Mouse (Mus musculus) MEL (cell line): ENCODE data around the gene Prss32. TPM values are rescaled to one million over a fixed set of nuclear protein-coding genes. Genes with fewer than 3 reads are reported as not detected.
"Not testable (repeated sequence)": the region's sequence is repeated elsewhere in the genome, so short reads cannot be mapped to it uniquely, and the experiment has no call there.

Source experiments
- DNase-seq: peaks from one replicate; pipeline ENCODE4 v3.0.0; 2011; ENCODE audit warnings: low read depth, low spot score
- H3K27ac ChIP-seq: 2 replicates; pipeline ENCODE4 v1.5.1; 2012; ENCODE audit warnings: low read depth, mild to moderate bottlenecking, control low read depth, low read length, moderate library complexity; ENCODE audit not compliant: control insufficient read depth
- H3K27me3 ChIP-seq, 2 experiments: fragments of 150-350 bp in 1 of 2; sonication (generic) in 1 of 2; 2 replicates each; pipeline ENCODE4 v1.6.1; 2012; ENCODE audit warnings: low read length in 2 of 2, mild to moderate bottlenecking in 2 of 2, improper control_type of control experiment in 1 of 2, moderate library complexity in 1 of 2; ENCODE audit not compliant: insufficient read depth in 2 of 2, control insufficient read depth in 1 of 2
- H3K36me3 ChIP-seq, 2 experiments: 2 replicates each; pipeline ENCODE4 v1.6.1; 2012 to 2014; ENCODE audit warnings: low read length in 2 of 2, improper control_type of control experiment in 1 of 2, inconsistent platforms in 1 of 2, mild to moderate bottlenecking in 1 of 2; ENCODE audit not compliant: insufficient read depth in 2 of 2, control insufficient read depth in 1 of 2
- H3K4me1 ChIP-seq, 2 experiments: fragments of 150-350 bp in 1 of 2; sonication (generic) in 1 of 2; 2 replicates each; pipeline ENCODE4 v1.6.1; 2012; ENCODE audit warnings: low read length in 2 of 2, improper control_type of control experiment in 1 of 2, mild to moderate bottlenecking in 1 of 2; ENCODE audit not compliant: insufficient read depth in 2 of 2, control insufficient read depth in 1 of 2
- H3K4me3 ChIP-seq, 2 experiments: fragments of 150-350 bp in 1 of 2; sonication (generic) in 1 of 2; 2 replicates each; pipeline ENCODE4 v1.5.1; 2012; ENCODE audit warnings: low read depth in 2 of 2, low read length in 2 of 2, mild to moderate bottlenecking in 2 of 2, moderate library complexity in 2 of 2, control low read depth in 1 of 2, improper control_type of control experiment in 1 of 2; ENCODE audit not compliant: control insufficient read depth in 1 of 2, insufficient read depth in 1 of 2
- H3K79me2 ChIP-seq: 2 replicates; pipeline ENCODE4 v1.6.1; 2012; ENCODE audit warnings: mild to moderate bottlenecking, low read length, moderate library complexity; ENCODE audit not compliant: control insufficient read depth, poor library complexity, insufficient read depth
- H3K9ac ChIP-seq: 2 replicates; pipeline ENCODE4 v1.6.1; 2012; ENCODE audit warnings: low read depth, mild to moderate bottlenecking, control low read depth, low read length, moderate library complexity; ENCODE audit not compliant: control insufficient read depth, poor library complexity, severe bottlenecking
- H3K9me3 ChIP-seq: fragments of 150-350 bp; sonication (generic); replicated peaks from 2 replicates; pipeline ENCODE4 v1.6.1; 2012; ENCODE audit warnings: mild to moderate bottlenecking, low read length, improper control_type of control experiment, moderate library complexity; ENCODE audit not compliant: insufficient read depth
- BHLHE40 ChIP-seq: IDR thresholded peaks from 2 replicates; pipeline ENCODE4 v1.6.1; 2012; ENCODE audit warnings: low read depth, mild to moderate bottlenecking, inconsistent platforms, low read length, improper control_type of control experiment, borderline replicate concordance
- CHD2 ChIP-seq: IDR thresholded peaks from 2 replicates; pipeline ENCODE4 v1.6.1; 2011; ENCODE audit warnings: low read length, improper control_type of control experiment
- EP300 ChIP-seq, 2 experiments: IDR thresholded peaks; 2 replicates each; pipeline ENCODE4 v1.6.1; 2011; ENCODE audit warnings: improper control_type of control experiment in 2 of 2, low read length in 2 of 2, low read depth in 1 of 2, mild to moderate bottlenecking in 1 of 2
- KAT2A ChIP-seq: conservative IDR thresholded peaks from 2 replicates; pipeline ENCODE4 v1.6.1; 2012; ENCODE audit warnings: low read depth, low read length, improper control_type of control experiment, inconsistent platforms
- MYB ChIP-seq: IDR thresholded peaks from 2 replicates; pipeline ENCODE4 v1.6.1; 2011; ENCODE audit warnings: mild to moderate bottlenecking, low read depth, low read length, improper control_type of control experiment
- NRF1 ChIP-seq: IDR thresholded peaks from 2 replicates; pipeline ENCODE4 v1.6.1; 2014; ENCODE audit warnings: low read depth, mild to moderate bottlenecking, inconsistent platforms, low read length, improper control_type of control experiment, moderate library complexity; ENCODE audit not compliant: poor library complexity, insufficient read depth, severe bottlenecking
- POLR2AphosphoS5 ChIP-seq: IDR thresholded peaks from 2 replicates; pipeline ENCODE4 v1.6.1; 2012; ENCODE audit warnings: low read depth, borderline replicate concordance, mild to moderate bottlenecking, inconsistent platforms, low read length, moderate library complexity, mixed read lengths
- RCOR1 ChIP-seq: IDR thresholded peaks from 2 replicates; pipeline ENCODE4 v1.6.1; 2012; ENCODE audit warnings: low read depth, mild to moderate bottlenecking, inconsistent platforms, low read length, improper control_type of control experiment
- SMC3 ChIP-seq: IDR thresholded peaks from 2 replicates; pipeline ENCODE4 v1.6.1; 2011; ENCODE audit warnings: low read depth, low read length, improper control_type of control experiment
- TBP ChIP-seq: IDR thresholded peaks from 2 replicates; pipeline ENCODE4 v1.8.0; 2011; ENCODE audit warnings: low read depth, low read length, improper control_type of control experiment
- USF1 ChIP-seq: IDR thresholded peaks from 2 replicates; pipeline ENCODE4 v1.6.1; 2014; ENCODE audit warnings: low read depth, mild to moderate bottlenecking, inconsistent platforms, low read length, improper control_type of control experiment, moderate library complexity
- ZNF384 ChIP-seq: IDR thresholded peaks from 2 replicates; pipeline ENCODE4 v1.6.1; 2012; ENCODE audit warnings: low read depth, mild to moderate bottlenecking, inconsistent platforms, low read length, improper control_type of control experiment
- polyA plus RNA-seq, 2 experiments: library from polyadenylated mRNA; stranded (reverse) in 1 of 2; unstranded in 1 of 2; fragments of >175 nt in 1 of 2; fragments of >200 nt in 1 of 2; gene quantifications; 2 replicates each; pipeline versions ENCODE4 v1.2.1 to v1.2.4; 2012; ENCODE audit warnings: low replicate concordance in 2 of 2, low read depth in 1 of 2; ENCODE audit not compliant: insufficient read length in 2 of 2, insufficient read depth in 1 of 2, missing spikeins in 1 of 2
- total RNA-seq: library from RNA; depleted of rRNA; stranded (reverse); fragments of 300-350 nt; gene quantifications from 2 replicates; pipeline ENCODE4 v1.2.3, GENCODE M21; 2012; rRNA removed

Prss32 gene
- total and polyA plus RNA-seq, 3 experiments: 0.71 TPM; not detected in 2

DNA sequence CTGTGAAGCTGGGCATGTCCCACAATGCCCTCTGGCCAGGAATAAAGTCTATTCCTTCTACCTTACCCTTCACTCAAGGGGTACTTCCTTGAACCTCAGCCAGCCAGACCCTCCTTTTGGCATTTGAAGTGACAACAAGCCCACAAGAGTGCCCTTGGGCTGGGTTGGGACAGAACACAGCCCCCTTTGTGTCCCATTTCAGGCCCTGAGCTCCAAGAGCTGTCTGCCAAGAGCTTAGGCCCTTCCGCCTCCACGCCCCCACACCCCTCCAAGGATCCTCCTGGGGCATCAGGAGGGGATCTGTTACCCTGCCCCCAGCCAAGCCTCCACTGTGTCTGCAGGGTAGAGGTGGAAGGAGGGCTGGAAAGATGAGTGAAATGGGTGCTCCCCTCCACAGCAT is 33.5 kb downstream of the Prss32 start:
- Histone ChIP-seq H3K9ac (no peak overlapping the region), H3K4me1 (no peaks in the 10 kb centered on the region), H3K9me3 (no peaks in the 10 kb centered on the region), H3K4me3 (no peak overlapping the region)
- DNase-seq: no peak
- TF ChIP-seq EP300 (IDR thresholded peaks at IDR 0.05; ENCODE audit: low read depth in 1 of 2, low read length in 2 of 2) (no peak), BHLHE40 (no peak), POLR2AphosphoS5 (no peak), USF1 (no peak), MYB (no peak), CHD2 (no peak), SMC3 (no peak), RCOR1 (no peak), TBP (no peak), ZNF384 (no peak), NRF1 (no peak), KAT2A (no peak)
- TF ChIP-seq, all 39 proteins: peak for 0
- H3K36me3 ChIP-seq: no peaks in the 10 kb centered on the region
- H3K27ac ChIP-seq: no peak overlapping the region
- H3K79me2 ChIP-seq: no peaks in the 10 kb centered on the region
- H3K27me3 ChIP-seq: peaks cover 0 to 4% of the 10 kb centered on the region in 2 experiments; a peak in 1 of 4 replicates

DNA sequence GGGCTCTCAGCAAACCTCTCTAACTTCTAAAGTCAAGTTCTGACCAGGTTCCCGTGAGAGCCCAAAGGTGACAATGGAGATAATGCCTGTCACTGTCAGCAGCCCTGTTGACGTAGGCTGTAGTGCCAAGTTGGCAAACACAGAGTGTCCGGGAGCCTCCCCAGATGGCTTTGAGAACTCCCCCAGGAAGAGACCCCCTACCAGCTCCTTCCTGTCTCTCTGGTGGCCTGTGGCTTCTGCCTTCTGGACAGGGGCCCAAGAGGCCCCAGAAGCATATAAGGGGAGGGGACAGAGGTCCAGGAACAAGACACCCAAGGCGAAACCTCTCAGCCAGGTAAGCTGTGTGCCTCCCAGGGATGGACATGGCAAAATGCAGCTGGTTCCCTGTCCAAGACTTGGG is 36.9 kb downstream of the Prss32 start, which contains the start of the genes Dcpp1 and Dcpp2:
Gene Dcpp1, plus strand, starts transcription at position 301 of the 400 bp plus-strand sequence.
Gene Dcpp2, plus strand, starts transcription at position 305 of the 400 bp plus-strand sequence.
- not testable (repeated sequence) for H3K4me3 ChIP-seq, H3K36me3 ChIP-seq, DNase-seq, H3K9me3 ChIP-seq, H3K79me2 ChIP-seq, H3K27ac ChIP-seq, H3K9ac ChIP-seq, H3K4me1 ChIP-seq, H3K27me3 ChIP-seq

Other genes with a start within 250 kb of the Prss32 start
- 0.08 and 0.16 TPM in 2 replicates for gene Zfp13, start 244.4 kb upstream of the Prss32 start, total RNA-seq
- gene Zfp13, start 244.4 kb upstream of the Prss32 start, polyA plus RNA-seq: under 1 TPM in 1 of 2 experiments, not detected in 1; 0.38 TPM
- gene Zscan10, start 243.0 kb upstream of the Prss32 start, total RNA-seq: not detected in 2 replicates
- gene Zscan10, start 243.0 kb upstream of the Prss32 start, polyA plus RNA-seq: under 1 TPM in 1 of 2 experiments, not detected in 1; 0.08 TPM
- 0.03 TPM in 1 of 2 replicates, not detected in the other for gene Mmp25, start 198.6 kb upstream of the Prss32 start, total RNA-seq
- under 1 TPM in 1 of 2 experiments, not detected in 1; 0.01 TPM for gene Mmp25, start 198.6 kb upstream of the Prss32 start, polyA plus RNA-seq
- 0.08 TPM in 1 of 2 replicates, not detected in the other for gene Bicdl2, start 183.3 kb upstream of the Prss32 start, total RNA-seq
- gene Bicdl2, start 183.3 kb upstream of the Prss32 start, polyA plus RNA-seq: under 1 TPM in 1 of 2 experiments, not detected in 1; 0.17 TPM
- gene Hcfc1r1, start 170.3 kb upstream of the Prss32 start, total RNA-seq: 11.0 and 15.6 TPM in 2 replicates
- 10 to 100 TPM in 1 of 2 experiments, not detected in 1; 81.6 TPM for gene Hcfc1r1, start 170.3 kb upstream of the Prss32 start, polyA plus RNA-seq
- gene Thoc6, start 170.0 kb upstream of the Prss32 start, total RNA-seq: 26.4 and 36.9 TPM in 2 replicates
- gene Thoc6, start 170.0 kb upstream of the Prss32 start, polyA plus RNA-seq: 10 to 100 TPM in 1 of 2 experiments, not detected in 1; 62.9 TPM
- 15.4 and 18.8 TPM in 2 replicates for gene Tnfrsf12a, start 166.4 kb upstream of the Prss32 start, total RNA-seq
- 10 to 100 TPM in 1 of 2 experiments, not detected in 1; 14.7 TPM for gene Tnfrsf12a, start 166.4 kb upstream of the Prss32 start, polyA plus RNA-seq
- gene Cldn6, start 164.6 kb upstream of the Prss32 start, total RNA-seq: not detected in 2 replicates
- not detected for gene Cldn6, start 164.6 kb upstream of the Prss32 start, polyA plus RNA-seq
- gene Cldn9, start 159.8 kb upstream of the Prss32 start, total RNA-seq: 0.19 and 0.26 TPM in 2 replicates
- gene Cldn9, start 159.8 kb upstream of the Prss32 start, polyA plus RNA-seq: under 1 TPM in 1 of 2 experiments, not detected in 1; 0.18 TPM
- not detected in 2 replicates for gene 1520401A03Rik, start 121.1 kb upstream of the Prss32 start, total RNA-seq
- not detected for gene 1520401A03Rik, start 121.1 kb upstream of the Prss32 start, polyA plus RNA-seq
- 15.8 and 16.6 TPM in 2 replicates for gene Pkmyt1, start 117.5 kb upstream of the Prss32 start, total RNA-seq
- gene Pkmyt1, start 117.5 kb upstream of the Prss32 start, polyA plus RNA-seq: 10 to 100 TPM in 1 of 2 experiments, not detected in 1; 49.8 TPM
- gene Paqr4, start 103.0 kb upstream of the Prss32 start, total RNA-seq: 5.2 and 6.5 TPM in 2 replicates
- 10 to 100 TPM in 1 of 2 experiments, not detected in 1; 10.7 TPM for gene Paqr4, start 103.0 kb upstream of the Prss32 start, polyA plus RNA-seq
- 0.10 TPM in 1 of 2 replicates, not detected in the other for gene Kremen2, start 98.0 kb upstream of the Prss32 start, total RNA-seq
- gene Kremen2, start 98.0 kb upstream of the Prss32 start, polyA plus RNA-seq: under 1 TPM in 1 of 2 experiments, not detected in 1; 0.11 TPM
- 14.8 and 15.3 TPM in 2 replicates for gene Flywch1, start 72.3 kb upstream of the Prss32 start, total RNA-seq
- gene Flywch1, start 72.3 kb upstream of the Prss32 start, polyA plus RNA-seq: 10 to 100 TPM in 1 of 2 experiments, not detected in 1; 29.7 TPM
- 0.62 and 0.69 TPM in 2 replicates for gene Flywch2, start 57.8 kb upstream of the Prss32 start, total RNA-seq
- 1 to 10 TPM in 1 of 2 experiments, not detected in 1; 6.2 TPM for gene Flywch2, start 57.8 kb upstream of the Prss32 start, polyA plus RNA-seq
- gene Srrm2, start 53.3 kb upstream of the Prss32 start, total RNA-seq: 56.2 and 68.9 TPM in 2 replicates
- gene Srrm2, start 53.3 kb upstream of the Prss32 start, polyA plus RNA-seq: 100 to 1,000 TPM; 505 to 988 TPM
- 453 and 486 TPM in 2 replicates for gene Elob, start 14.7 kb upstream of the Prss32 start, total RNA-seq
- gene Elob, start 14.7 kb upstream of the Prss32 start, polyA plus RNA-seq: 100 to 1,000 TPM in 1 of 2 experiments, not detected in 1; 609 TPM
- gene Prss33, start 7.8 kb upstream of the Prss32 start, total RNA-seq: 0.08 and 0.42 TPM in 2 replicates
- 1 to 10 TPM in 1 of 2 experiments, not detected in 1; 1.0 TPM for gene Prss33, start 7.8 kb upstream of the Prss32 start, polyA plus RNA-seq
- 2.6 and 3.4 TPM in 2 replicates for gene Prss41, start 317 bp downstream of the Prss32 start, total RNA-seq
- gene Prss41, start 317 bp downstream of the Prss32 start, polyA plus RNA-seq: 10 to 100 TPM in 1 of 2 experiments, not detected in 1; 12.8 TPM
- not detected in 2 replicates for gene Prss21, start 24.2 kb downstream of the Prss32 start, total RNA-seq
- not detected for gene Prss21, start 24.2 kb downstream of the Prss32 start, polyA plus RNA-seq
- gene Dcpp1, start 37.0 kb downstream of the Prss32 start, total RNA-seq: not detected in 2 replicates
- gene Dcpp1, start 37.0 kb downstream of the Prss32 start, polyA plus RNA-seq: not detected
- not detected in 2 replicates for gene Dcpp2, start 37.0 kb downstream of the Prss32 start, total RNA-seq
- gene Dcpp2, start 37.0 kb downstream of the Prss32 start, polyA plus RNA-seq: not detected
- gene Dcpp3, start 73.6 kb downstream of the Prss32 start, total RNA-seq: not detected in 2 replicates
- not detected for gene Dcpp3, start 73.6 kb downstream of the Prss32 start, polyA plus RNA-seq
- not detected in 2 replicates for gene Sbp, start 97.8 kb downstream of the Prss32 start, total RNA-seq
- not detected for gene Sbp, start 97.8 kb downstream of the Prss32 start, polyA plus RNA-seq
- not detected in 2 replicates for gene Sbpl, start 111.4 kb downstream of the Prss32 start, total RNA-seq
- gene Sbpl, start 111.4 kb downstream of the Prss32 start, polyA plus RNA-seq: not detected
- not detected in 2 replicates for gene Prss30, start 136.7 kb downstream of the Prss32 start, total RNA-seq
- not detected for gene Prss30, start 136.7 kb downstream of the Prss32 start, polyA plus RNA-seq
- not detected in 2 replicates for gene Prss22, start 154.2 kb downstream of the Prss32 start, total RNA-seq
- gene Prss22, start 154.2 kb downstream of the Prss32 start, polyA plus RNA-seq: not detected
- gene Prss27, start 194.3 kb downstream of the Prss32 start, total RNA-seq: not detected in 2 replicates
- not detected for gene Prss27, start 194.3 kb downstream of the Prss32 start, polyA plus RNA-seq
- 19.3 and 20.2 TPM in 2 replicates for gene Kctd5, start 229.6 kb downstream of the Prss32 start, total RNA-seq
- 10 to 100 TPM in 1 of 2 experiments, not detected in 1; 33.2 TPM for gene Kctd5, start 229.6 kb downstream of the Prss32 start, polyA plus RNA-seq